ENCODE assay signal across 9 mouse cellular contexts in genomic region chr8:119887130-119887529, GRCm38 (mm10). TPM values are rescaled to one million over a fixed set of nuclear protein-coding genes. Genes with fewer than 3 reads are reported as not detected.
A peak's percentile ranks its signal among the peaks of the same experiment; 100 is the strongest.
DNase-seq lines count a peak whose midpoint lies in the region; TF ChIP-seq lines count a peak whose summit lies in the region.
"Had no signal": no experiment of that assay in that cellular context is flagged by ENCODE, and none has a peak within 500 bp of the region (broad histone marks: within the 10 kb centered on the region; RNA-seq: fewer than 3 reads in every experiment).

No protein-coding gene starts in this region.

- TF ChIP-seq CTCF in bone marrow, adult 2 months (IDR thresholded peaks at IDR 0.05; ENCODE audit: control insufficient read depth, insufficient read depth, low read length): peak; percentile 84

- H3K27ac ChIP-seq in bone marrow, adult 2 months (ENCODE audit: control insufficient read depth, insufficient read depth, low read depth, low read length, poor library complexity): no peak overlapping the region
- H3K27ac ChIP-seq: embryonic facial prominence, embryonic 12.5 days had no signal

- 93% methylated on average over 3 of the region's 3 CpGs for WGBS in bone marrow, adult 2 months

- H3K4me3 ChIP-seq in bone marrow, adult 2 months (replicated peaks; ENCODE audit: control insufficient read depth, low read depth, low read length): no peak overlapping the region
- H3K4me3 ChIP-seq: embryonic facial prominence, embryonic 12.5 days had no signal

- DNase-seq in heart, adult 18-20 months: peak; percentile 12 to 58
- no peak for DNase-seq in heart, adult 11 months
- DNase-seq in right cerebral cortex, postnatal 4 days: peak; percentile 44
- DNase-seq in right cerebral cortex, postnatal 36 days (ENCODE audit: low spot score in 2 of 2): no peak
- DNase-seq in kidney, postnatal 4 days: peak; percentile 74 to 76
- peak; percentile 38 for DNase-seq in retina, postnatal 7 days (ENCODE audit: low read depth, low spot score)
- DNase-seq in right cerebral cortex, adult 18-20 months: no peak

- no peaks in the 10 kb centered on the region for H3K4me1 ChIP-seq in bone marrow, adult 2 months (ENCODE audit: control insufficient read depth, insufficient read depth, low read length)

- TF ChIP-seq POLR2A in bone marrow, adult 2 months (IDR thresholded peaks at IDR 0.05; ENCODE audit: borderline replicate concordance, control insufficient read depth, low read depth, low read length): no peak

RNA-seq across cellular contexts. Expression of gene Usp10, which starts 23.0 kb away (rescaled TPM):
- total RNA-seq in heart, adult 18-20 months (2021): 10 to 100 TPM; 45.6 to 51.4 TPM
- 85.2 and 133 TPM in 2 replicates for polyA plus RNA-seq in bone marrow, adult 2 months (2011; ENCODE audit: insufficient read depth, insufficient read length, low replicate concordance, missing spikeins)

RNA-seq across cellular contexts. Expression of gene Gm20388, which starts 23.5 kb away (rescaled TPM):
- 1 to 10 TPM in 1 of 2 experiments, not detected in 1; 4.0 TPM for total RNA-seq in heart, adult 18-20 months (2021)
- polyA plus RNA-seq in bone marrow, adult 2 months (2011; ENCODE audit: insufficient read depth, insufficient read length, low replicate concordance, missing spikeins): 3.5 and 10.6 TPM in 2 replicates
- polyA plus RNA-seq: embryonic facial prominence, embryonic 12.5 days had no signal

RNA-seq across cellular contexts. Expression of gene Klhl36, which starts 25.1 kb away (rescaled TPM):
- 1 to 10 TPM; 2.3 to 3.0 TPM for total RNA-seq in heart, adult 18-20 months (2021)
- 2.8 and 4.8 TPM in 2 replicates for polyA plus RNA-seq in bone marrow, adult 2 months (2011; ENCODE audit: insufficient read depth, insufficient read length, low replicate concordance, missing spikeins)

RNA-seq across cellular contexts. Expression of gene Cotl1, which starts 46.8 kb away (rescaled TPM):
- total RNA-seq in heart, adult 18-20 months (2021): 10 to 100 TPM; 16.7 to 22.9 TPM
- polyA plus RNA-seq in bone marrow, adult 2 months (2011; ENCODE audit: insufficient read depth, insufficient read length, low replicate concordance, missing spikeins): 90.1 and 247 TPM in 2 replicates

Comparison
In these comparisons a context has a peak if more than half of its experiments do, and no peak if none do; other contexts are left out.
1. DNase-seq: peak in heart, adult 18-20 months (2 of 2), right cerebral cortex, postnatal 4 days (single experiment), kidney, postnatal 4 days (2 of 2) and retina, postnatal 7 days (single experiment); none in heart, adult 11 months (single experiment), right cerebral cortex, postnatal 36 days (0 of 2) and right cerebral cortex, adult 18-20 months (single experiment).